Mouse (Mus musculus) common myeloid progenitor, adult 5-6 weeks (primary cell): Measurements from ENCODE around the gene Otx2. TPM values are rescaled to one million over a fixed set of nuclear protein-coding genes. Genes with fewer than 3 reads are reported as not detected.
A peak's percentile ranks its signal among the peaks of the same experiment; 100 is the strongest.
"Not testable (repeated sequence)": the region's sequence is repeated elsewhere in the genome, so short reads cannot be mapped to it uniquely, and the experiment has no call there.

ENCODE experiments used
- ATAC-seq: replicated peaks from 2 replicates; pipeline ENCODE4 v1.8.0; 2016; ENCODE audit warnings: low read depth, mild to moderate bottlenecking, moderate TSS enrichment, inconsistent platforms; ENCODE audit not compliant: poor library complexity, severe bottlenecking
- total RNA-seq: library from RNA; stranded (forward); fragments of 200-1000, 187-1606 nt; gene quantifications from 2 replicates; pipeline ENCODE4 v1.2.3, GENCODE M21; 2017

Otx2 gene
- total RNA-seq, 1 experiment from 2014 or later, result not detected

- no peak for ATAC-seq
These were observed 18.4 kb downstream of the Otx2 start for GRCm38 (mm10) chr14:48655073-48655791.

GRCm38 (mm10) chr14:48654551-48655072, 19.0 kb downstream of the Otx2 start:
- ATAC-seq, result no peak

GRCm38 (mm10) chr14:48653676-48654510, 19.7 kb downstream of the Otx2 start:
- ATAC-seq, result no peak

- ATAC-seq, result no peak
These were observed 20.5 kb downstream of the Otx2 start for GRCm38 (mm10) chr14:48653081-48653480.

- ATAC-seq, result no peak
These were observed 21.4 kb downstream of the Otx2 start for GRCm38 (mm10) chr14:48652256-48652655.

- ATAC-seq, result 0 out of 2 replicates have a peak, but pooled peaks have one; percentile 29
These were observed 22.0 kb downstream of the Otx2 start for GRCm38 (mm10) chr14:48651471-48652211.

- no peak for ATAC-seq
These were observed 31.9 kb downstream of the Otx2 start for GRCm38 (mm10) chr14:48641462-48642395.

GRCm38 (mm10) chr14:48633141-48633540, 40.5 kb downstream of the Otx2 start:
- no peak for ATAC-seq

GRCm38 (mm10) chr14:48632335-48632734, 41.3 kb downstream of the Otx2 start:
- no peak for ATAC-seq

GRCm38 (mm10) chr14:48631486-48631885, 42.1 kb downstream of the Otx2 start:
- no peak for ATAC-seq

GRCm38 (mm10) chr14:48629404-48629803, 44.2 kb downstream of the Otx2 start:
- no peak for ATAC-seq

- ATAC-seq, result no peak
These were observed 47.3 kb downstream of the Otx2 start for GRCm38 (mm10) chr14:48626271-48626670.

GRCm38 (mm10) chr14:48625331-48625694, 48.3 kb downstream of the Otx2 start:
- no peak for ATAC-seq

GRCm38 (mm10) chr14:48624596-48625330, 48.9 kb downstream of the Otx2 start:
- ATAC-seq, result no peak

GRCm38 (mm10) chr14:48622726-48623125, 50.9 kb downstream of the Otx2 start:
- not testable (repeated sequence) for ATAC-seq

GRCm38 (mm10) chr14:48616361-48616760, 57.3 kb downstream of the Otx2 start:
- ATAC-seq, result no peak

- ATAC-seq, result no peak
These were observed 64.8 kb downstream of the Otx2 start for GRCm38 (mm10) chr14:48608641-48609310.
